Mouse (Mus musculus): Measurements from ENCODE around the gene Pla2r1. TPM values are rescaled to one million over a fixed set of nuclear protein-coding genes. Genes with fewer than 3 reads are reported as not detected.

The Pla2r1 gene
- polyA plus RNA-seq, 1 experiment from 2014 or later = 0.35 TPM

DNA sequence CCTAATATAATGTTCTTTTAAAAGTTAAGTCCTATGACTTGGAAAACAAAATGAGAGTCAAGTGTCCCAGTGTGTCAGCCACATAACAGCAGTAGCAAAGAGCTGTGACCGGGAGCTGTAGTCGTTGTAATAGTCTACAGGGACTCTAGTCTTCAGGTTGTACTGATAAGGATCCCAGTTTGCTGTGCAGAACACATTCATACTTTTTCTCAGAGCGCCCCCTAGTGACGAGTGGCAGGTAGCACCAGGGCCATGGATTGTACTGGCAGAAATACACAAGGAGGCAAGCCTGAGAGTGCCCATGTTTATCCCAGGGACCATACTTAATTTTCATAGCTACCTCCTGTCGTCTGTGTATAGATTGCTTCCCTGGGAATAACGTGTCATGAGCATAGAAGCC lies 135.0 kb downstream of the Pla2r1 start:
- no peak overlapping the region for H3K4me3 ChIP-seq
- H3K9me3 ChIP-seq = no peaks in the 10 kb centered on the region
- H3K4me1 ChIP-seq (replicated peaks) = no peaks in the 10 kb centered on the region
- no peak overlapping the region for H3K27ac ChIP-seq (replicated peaks)
- no peak overlapping the region for H3K9ac ChIP-seq
- no peaks in the 10 kb centered on the region for H3K36me3 ChIP-seq
- H3K4me2 ChIP-seq = no peak overlapping the region
- WGBS = 8% methylated on average over 6 of the region's 6 CpGs
- ATAC-seq (ENCODE audit: low FRiP score, low read depth) = peak; percentile 72; the same call in 1 of the 2 replicates
- H3K27me3 ChIP-seq = no peaks in the 10 kb centered on the region

DNA sequence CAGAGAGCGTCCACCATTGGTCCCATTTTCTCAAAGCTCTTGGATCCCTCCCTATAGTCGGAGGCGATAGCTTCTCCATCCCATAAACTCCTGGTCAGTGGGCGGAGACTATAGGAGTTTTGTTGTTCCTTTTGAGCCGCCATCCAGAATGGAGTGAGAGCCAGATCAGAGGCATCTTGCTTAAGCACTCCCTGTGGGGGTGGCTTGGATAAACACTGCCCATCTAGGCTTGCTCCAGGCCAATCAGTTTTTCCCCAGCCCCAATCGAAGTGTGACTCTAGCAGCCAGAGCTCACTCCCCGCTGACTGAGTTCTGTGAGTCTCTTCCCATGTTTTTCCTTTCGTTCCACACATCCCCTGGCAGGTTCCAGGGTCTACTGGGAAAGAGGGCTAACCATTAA lies 138.8 kb downstream of the Pla2r1 start:
- Histone ChIP-seq H3K9me3 (no peaks in the 10 kb centered on the region), H3K4me1 (replicated peaks) (no peaks in the 10 kb centered on the region), H3K9ac (no peak overlapping the region), H3K27ac (replicated peaks) (no peak overlapping the region), H3K27me3 (no peaks in the 10 kb centered on the region), H3K4me3 (no peak overlapping the region), H3K4me2 (no peak overlapping the region), H3K36me3 (no peaks in the 10 kb centered on the region)
- WGBS = 57% methylated on average over 8 of the region's 8 CpGs
- ATAC-seq (ENCODE audit: low FRiP score, low read depth) = no peak

DNA sequence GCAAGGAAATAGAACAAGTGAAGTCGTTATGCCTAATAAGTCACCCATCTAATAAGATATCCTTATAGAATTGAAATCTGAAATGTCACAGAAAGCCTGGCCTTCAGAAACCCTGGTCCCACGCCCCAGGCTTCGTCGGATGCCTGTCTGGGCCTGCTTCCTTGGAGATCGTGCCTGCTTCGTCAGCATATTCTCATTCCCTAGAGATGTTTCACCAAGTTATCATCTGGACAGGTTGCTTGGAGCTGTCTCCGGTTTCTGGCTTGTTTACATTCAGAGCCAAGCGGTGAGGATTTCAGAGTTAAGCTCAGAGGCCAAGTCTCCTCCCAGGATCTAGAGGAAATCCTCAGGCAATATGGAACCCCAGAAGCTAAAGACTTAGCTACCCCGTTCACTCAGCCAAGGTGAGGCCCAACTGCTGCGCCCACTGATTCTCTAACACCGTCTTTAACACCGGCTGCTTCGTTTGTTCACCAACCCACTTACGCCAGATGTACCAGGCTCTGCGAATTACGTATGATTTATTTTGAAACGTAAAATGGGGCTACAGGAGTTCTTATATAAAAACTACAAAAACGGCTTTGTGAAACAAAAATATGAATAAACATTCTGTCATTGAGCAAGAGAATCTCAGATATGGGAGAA lies 140.0 kb downstream of the Pla2r1 start:
- Histone ChIP-seq H3K9ac (no peak overlapping the region), H3K4me3 (no peak overlapping the region), H3K9me3 (no peaks in the 10 kb centered on the region), H3K27me3 (no peaks in the 10 kb centered on the region), H3K27ac (replicated peaks) (no peak overlapping the region), H3K36me3 (no peaks in the 10 kb centered on the region), H3K4me1 (replicated peaks) (no peaks in the 10 kb centered on the region), H3K4me2 (no peak overlapping the region)
- WGBS = 79% methylated on average over 18 of the region's 18 CpGs
- no peak for ATAC-seq (ENCODE audit: low FRiP score, low read depth)

- no peak overlapping the region for H3K27ac ChIP-seq (replicated peaks)
- 86% methylated on average over 7 of the region's 7 CpGs for WGBS
- H3K9ac ChIP-seq = no peak overlapping the region
- H3K4me3 ChIP-seq = no peak overlapping the region
- H3K4me1 ChIP-seq (replicated peaks) = no peaks in the 10 kb centered on the region
- H3K4me2 ChIP-seq = no peak overlapping the region
- no peaks in the 10 kb centered on the region for H3K27me3 ChIP-seq
- no peaks in the 10 kb centered on the region for H3K36me3 ChIP-seq
- H3K9me3 ChIP-seq = no peaks in the 10 kb centered on the region
- ATAC-seq (ENCODE audit: low FRiP score, low read depth) = no peak
These were observed 141.9 kb downstream of the Pla2r1 start for GRCm38 (mm10) chr2:60411181-60411580.

DNA sequence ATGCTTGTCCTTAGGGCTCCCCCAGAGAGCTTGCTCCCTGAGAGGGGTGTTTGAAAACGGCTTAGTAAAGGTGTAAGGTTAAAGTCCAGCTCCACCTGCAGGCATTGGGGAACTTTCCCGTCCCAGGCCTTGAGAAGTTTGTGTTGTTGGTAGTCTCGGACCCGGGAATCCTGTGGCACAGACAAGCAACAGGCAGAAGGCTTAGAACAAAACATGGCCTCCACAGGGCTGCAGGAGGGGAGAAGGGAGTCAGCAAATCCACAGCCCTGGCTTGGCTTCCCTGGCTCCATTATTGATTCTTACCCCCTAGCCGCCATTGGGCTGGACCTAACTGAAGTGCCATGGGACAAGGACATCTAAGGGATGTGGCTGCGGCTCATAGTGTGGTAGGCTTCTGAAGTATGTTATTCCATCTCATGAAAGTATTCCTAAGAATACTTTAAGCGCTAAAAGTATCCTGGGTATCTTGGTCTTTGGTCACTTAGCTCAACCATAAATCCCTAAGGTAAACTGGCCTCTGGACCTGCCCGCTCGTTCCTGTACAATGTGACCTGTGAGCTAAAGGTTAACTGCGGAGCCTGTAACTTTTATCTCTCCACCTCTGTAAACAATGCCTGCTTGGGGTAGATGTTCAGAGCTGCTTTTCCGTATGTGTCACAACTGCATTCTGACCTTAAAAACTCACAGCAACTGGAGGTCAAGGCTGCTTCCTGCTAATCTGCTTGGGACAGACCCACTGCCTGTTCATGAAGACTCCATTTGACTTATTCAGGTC lies 142.9 kb downstream of the Pla2r1 start:
- WGBS = 83% methylated on average over 11 of the region's 11 CpGs
- no peak overlapping the region for H3K4me3 ChIP-seq
- no peak overlapping the region for H3K27ac ChIP-seq (replicated peaks)
- no peaks in the 10 kb centered on the region for H3K27me3 ChIP-seq
- H3K4me2 ChIP-seq = no peak overlapping the region
- no peak for ATAC-seq (ENCODE audit: low FRiP score, low read depth)
- no peaks in the 10 kb centered on the region for H3K4me1 ChIP-seq (replicated peaks)
- no peaks in the 10 kb centered on the region for H3K36me3 ChIP-seq
- no peaks in the 10 kb centered on the region for H3K9me3 ChIP-seq
- no peak overlapping the region for H3K9ac ChIP-seq

DNA sequence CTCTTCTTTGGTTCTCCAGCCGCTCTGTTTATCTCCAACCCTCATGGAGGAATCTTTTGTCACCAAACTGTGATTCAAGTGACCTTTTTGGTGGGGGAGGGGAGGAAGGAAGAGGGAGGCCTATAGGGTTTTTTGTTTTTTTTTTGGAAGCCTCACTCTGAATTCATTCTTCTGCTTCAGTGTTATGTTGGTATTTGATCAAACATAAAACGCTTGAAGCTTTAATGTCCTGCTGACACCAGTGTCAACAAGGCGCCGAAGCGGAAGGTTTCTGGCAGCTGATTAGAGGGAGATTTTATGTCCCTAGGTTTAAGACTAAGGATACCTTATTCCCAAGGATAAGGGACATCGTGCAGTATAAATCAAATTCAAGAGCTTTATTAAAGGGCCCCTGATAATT lies 143.9 kb downstream of the Pla2r1 start:
- no peaks in the 10 kb centered on the region for H3K4me1 ChIP-seq (replicated peaks)
- no peaks in the 10 kb centered on the region for H3K27me3 ChIP-seq
- no peaks in the 10 kb centered on the region for H3K9me3 ChIP-seq
- 52% methylated on average over 6 of the region's 6 CpGs for WGBS
- no peaks in the 10 kb centered on the region for H3K36me3 ChIP-seq
- H3K4me2 ChIP-seq = no peak overlapping the region
- no peak overlapping the region for H3K27ac ChIP-seq (replicated peaks)
- no peak overlapping the region for H3K4me3 ChIP-seq
- ATAC-seq (ENCODE audit: low FRiP score, low read depth) = no peak
- no peak overlapping the region for H3K9ac ChIP-seq

GRCm38 (mm10) chr2:60407387-60407786 lies 145.7 kb downstream of the Pla2r1 start:
- Histone ChIP-seq H3K9ac (no peak overlapping the region), H3K4me1 (replicated peaks) (no peaks in the 10 kb centered on the region), H3K4me2 (no peak overlapping the region), H3K36me3 (no peaks in the 10 kb centered on the region), H3K9me3 (no peaks in the 10 kb centered on the region), H3K4me3 (no peak overlapping the region), H3K27me3 (no peaks in the 10 kb centered on the region), H3K27ac (replicated peaks) (no peak overlapping the region)
- 71% methylated on average over 2 of the region's 2 CpGs for WGBS
- no peak for ATAC-seq (ENCODE audit: low FRiP score, low read depth)

GRCm38 (mm10) chr2:60405431-60405830 lies 147.7 kb downstream of the Pla2r1 start:
- Histone ChIP-seq H3K36me3 (no peaks in the 10 kb centered on the region), H3K9ac (no peak overlapping the region), H3K27me3 (no peaks in the 10 kb centered on the region), H3K9me3 (no peaks in the 10 kb centered on the region), H3K4me2 (no peak overlapping the region), H3K4me1 (replicated peaks) (no peaks in the 10 kb centered on the region), H3K27ac (replicated peaks) (no peak overlapping the region), H3K4me3 (no peak overlapping the region)
- ATAC-seq (ENCODE audit: low FRiP score, low read depth) = no peak
- 90% methylated on average over 5 of the region's 5 CpGs for whole genome bisulfite sequencing

DNA sequence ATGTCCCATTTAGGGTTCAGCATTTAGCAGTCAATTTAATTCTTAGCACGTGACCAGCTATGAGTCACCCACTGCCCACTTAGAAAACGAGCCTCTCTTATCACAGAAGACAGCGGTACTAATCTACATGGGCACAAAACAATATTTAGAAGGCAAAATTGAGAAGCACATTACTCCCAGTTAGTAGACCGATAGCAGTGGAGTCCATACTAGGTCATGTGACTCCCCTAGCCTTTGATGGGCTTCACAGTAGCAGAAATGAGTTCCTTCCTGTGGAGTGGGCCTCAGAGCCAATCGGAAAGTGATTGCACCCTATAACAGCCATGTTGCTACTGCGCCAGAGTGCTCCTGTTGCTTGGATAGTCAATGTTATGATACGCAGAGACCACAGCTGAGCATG lies 148.3 kb downstream of the Pla2r1 start:
- no peaks in the 10 kb centered on the region for H3K27me3 ChIP-seq
- H3K4me2 ChIP-seq = no peak overlapping the region
- H3K36me3 ChIP-seq = no peaks in the 10 kb centered on the region
- ATAC-seq (ENCODE audit: low FRiP score, low read depth) = no peak
- no peak overlapping the region for H3K9ac ChIP-seq
- H3K9me3 ChIP-seq = no peaks in the 10 kb centered on the region
- 96% methylated on average over 7 of the region's 7 CpGs for WGBS
- H3K4me3 ChIP-seq = no peak overlapping the region
- H3K27ac ChIP-seq (replicated peaks) = no peak overlapping the region
- no peaks in the 10 kb centered on the region for H3K4me1 ChIP-seq (replicated peaks)

DNA sequence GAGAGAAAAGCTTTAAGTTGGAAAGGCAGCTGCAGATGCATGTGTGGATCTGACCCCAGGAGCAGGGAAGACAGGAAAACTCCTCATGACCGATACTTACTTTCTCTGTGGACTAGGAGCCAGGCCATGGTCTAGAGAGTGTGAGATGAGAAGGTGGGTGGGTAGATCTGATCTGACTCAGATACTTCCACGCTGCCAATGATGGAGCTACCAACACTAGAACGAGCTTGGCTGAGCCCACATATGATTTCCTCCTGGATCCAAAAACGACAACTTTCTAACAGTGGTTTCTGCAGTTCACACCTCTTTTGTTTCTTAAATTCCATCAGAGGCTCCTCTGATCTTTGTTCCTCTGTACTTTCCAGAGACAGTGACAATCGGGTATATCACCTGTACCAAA lies 151.4 kb downstream of the Pla2r1 start:
- WGBS = 86% methylated on average over 5 of the region's 5 CpGs
- ATAC-seq (ENCODE audit: low FRiP score, low read depth) = no peak
- no peak overlapping the region for H3K27ac ChIP-seq (replicated peaks)
- no peak overlapping the region for H3K9ac ChIP-seq
- no peak overlapping the region for H3K4me3 ChIP-seq
- H3K4me1 ChIP-seq (replicated peaks) = no peaks in the 10 kb centered on the region
- no peak overlapping the region for H3K4me2 ChIP-seq
- no peaks in the 10 kb centered on the region for H3K9me3 ChIP-seq
- no peaks in the 10 kb centered on the region for H3K36me3 ChIP-seq
- no peaks in the 10 kb centered on the region for H3K27me3 ChIP-seq

- WGBS = 71% methylated on average over 6 of the region's 6 CpGs
- Histone ChIP-seq H3K4me1 (replicated peaks) (no peaks in the 10 kb centered on the region), H3K9ac (no peak overlapping the region), H3K4me2 (no peak overlapping the region), H3K9me3 (no peaks in the 10 kb centered on the region), H3K27me3 (no peaks in the 10 kb centered on the region), H3K27ac (replicated peaks) (no peak overlapping the region), H3K36me3 (no peaks in the 10 kb centered on the region), H3K4me3 (no peak overlapping the region)
- ATAC-seq (ENCODE audit: low FRiP score, low read depth) = no peak
These were observed 159.3 kb downstream of the Pla2r1 start for GRCm38 (mm10) chr2:60393786-60394185.

DNA sequence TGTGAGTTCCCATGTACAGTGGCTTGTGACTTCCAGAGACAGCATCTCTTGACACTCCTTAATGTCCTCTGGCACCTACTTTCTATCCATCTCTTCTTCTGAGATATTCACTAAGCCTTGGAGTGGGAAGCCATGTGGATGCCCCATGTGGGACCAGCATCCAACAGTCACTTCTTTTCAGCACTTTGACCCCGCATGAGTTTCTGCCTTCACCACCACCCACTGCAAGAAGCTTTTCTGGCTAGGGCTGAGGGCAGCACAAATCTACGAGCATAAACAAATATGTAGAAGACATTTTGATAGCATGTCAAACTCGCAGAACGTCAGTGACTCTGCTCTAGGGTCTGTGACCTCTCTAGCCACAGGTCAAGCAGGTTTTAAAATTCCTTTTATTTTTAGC lies 160.8 kb downstream of the Pla2r1 start:
- Histone ChIP-seq H3K9ac (no peak overlapping the region), H3K4me2 (no peak overlapping the region), H3K27ac (replicated peaks) (no peak overlapping the region), H3K36me3 (no peaks in the 10 kb centered on the region), H3K27me3 (no peaks in the 10 kb centered on the region), H3K4me1 (replicated peaks) (no peaks in the 10 kb centered on the region), H3K9me3 (no peaks in the 10 kb centered on the region), H3K4me3 (no peak overlapping the region)
- 85% methylated on average over 4 of the region's 4 CpGs for WGBS
- no peak for ATAC-seq (ENCODE audit: low FRiP score, low read depth)
